Mouse (Mus musculus): ENCODE results near the gene 0610009B22Rik. TPM values are rescaled to one million over a fixed set of nuclear protein-coding genes. Genes with fewer than 3 reads are reported as not detected.

The 0610009B22Rik gene
- total RNA-seq, 2 experiments from 2014 or later, result 29.1 to 31.9 TPM

DNA sequence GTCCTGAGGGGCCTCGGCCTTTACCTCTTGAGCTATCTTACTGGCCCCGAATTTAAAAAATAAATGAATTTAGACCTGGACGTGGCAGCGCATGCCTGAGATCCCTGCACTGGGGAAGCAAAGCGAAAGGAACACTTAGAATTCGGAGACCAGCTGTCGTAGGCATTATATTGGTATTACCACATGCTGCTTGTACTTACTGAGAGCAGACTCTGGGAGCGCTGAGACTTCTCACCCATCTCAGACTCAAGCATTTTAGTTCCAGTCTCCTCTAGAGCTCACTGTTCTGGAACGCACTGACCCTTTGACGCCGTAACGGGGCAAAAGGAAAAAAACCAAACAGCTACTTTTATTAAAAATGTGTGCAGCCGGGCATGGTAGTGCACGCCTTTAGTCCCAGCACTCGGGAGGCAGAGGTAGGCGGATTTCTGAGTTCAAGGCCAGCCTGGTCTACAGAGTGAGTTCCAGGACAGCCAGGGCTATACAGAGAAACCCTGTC, 26.8 kb downstream of the 0610009B22Rik start:
- no peak for DNase-seq (ENCODE audit: low spot score in 2 of 2)

- no peak for DNase-seq (ENCODE audit: low spot score in 2 of 2)
Measured at GRCm38 (mm10) chr11:51658705-51659104, 30.0 kb downstream of the 0610009B22Rik start.

DNA sequence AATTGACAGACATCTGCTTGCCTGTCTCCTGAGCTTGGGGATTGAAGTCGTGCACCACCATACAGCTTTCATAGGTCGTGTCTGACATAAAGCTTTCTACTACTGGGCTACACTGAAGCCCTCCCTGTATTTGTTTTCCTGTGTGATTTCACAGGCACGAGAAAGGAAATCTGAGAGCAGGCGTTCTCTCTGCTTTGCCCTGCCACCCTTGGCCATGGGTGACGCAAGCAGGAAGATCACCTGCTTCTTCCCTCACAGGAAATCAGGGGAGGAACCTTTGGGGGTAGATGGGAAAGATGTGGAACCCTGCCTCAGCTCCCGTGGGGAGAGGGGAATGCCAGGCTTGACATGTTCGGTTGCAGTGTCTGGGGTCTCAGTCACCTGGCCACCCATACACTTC, 30.4 kb downstream of the 0610009B22Rik start:
- DNase-seq (ENCODE audit: low spot score in 2 of 2), result no peak

DNA sequence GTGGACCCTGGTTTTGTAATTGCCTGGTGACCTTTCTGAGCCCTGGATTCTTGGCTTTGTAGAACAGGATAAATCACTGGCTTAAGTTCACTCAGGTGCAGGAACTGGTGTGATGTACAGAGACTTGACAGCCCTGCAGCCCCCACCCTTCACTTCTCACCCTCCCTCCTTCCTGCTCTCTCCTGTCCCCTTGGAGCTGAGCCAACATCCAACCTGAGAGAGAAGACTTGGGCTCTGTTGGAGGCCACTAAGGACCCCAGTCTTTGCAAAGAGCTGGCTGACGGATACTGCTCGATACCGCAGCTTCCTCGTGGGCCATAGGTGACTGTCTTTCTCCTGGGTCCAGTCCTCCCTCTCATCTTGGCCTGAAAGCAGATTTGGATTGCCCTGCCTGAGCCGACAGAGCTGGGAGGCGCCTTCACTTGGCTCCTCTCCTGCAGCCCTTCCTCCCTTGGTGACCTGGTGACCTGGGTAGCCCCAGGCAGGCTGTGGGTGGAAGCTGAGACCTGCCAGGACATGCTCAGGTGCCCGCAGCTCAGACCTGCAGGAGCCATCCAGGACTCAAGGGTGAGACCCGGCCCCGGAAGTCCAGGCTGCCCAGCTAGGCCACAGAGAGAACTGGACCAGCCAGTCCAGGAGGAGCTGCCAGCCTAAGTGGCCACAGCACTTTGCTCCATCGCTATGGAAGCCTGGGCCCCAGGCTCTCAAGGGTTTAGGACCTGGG, 31.7 kb downstream of the 0610009B22Rik start:
- DNase-seq (ENCODE audit: low spot score in 2 of 2), result no peak

GRCm38 (mm10) chr11:51654891-51655290, 33.8 kb downstream of the 0610009B22Rik start:
- no peak for DNase-seq (ENCODE audit: low spot score in 2 of 2)

DNA sequence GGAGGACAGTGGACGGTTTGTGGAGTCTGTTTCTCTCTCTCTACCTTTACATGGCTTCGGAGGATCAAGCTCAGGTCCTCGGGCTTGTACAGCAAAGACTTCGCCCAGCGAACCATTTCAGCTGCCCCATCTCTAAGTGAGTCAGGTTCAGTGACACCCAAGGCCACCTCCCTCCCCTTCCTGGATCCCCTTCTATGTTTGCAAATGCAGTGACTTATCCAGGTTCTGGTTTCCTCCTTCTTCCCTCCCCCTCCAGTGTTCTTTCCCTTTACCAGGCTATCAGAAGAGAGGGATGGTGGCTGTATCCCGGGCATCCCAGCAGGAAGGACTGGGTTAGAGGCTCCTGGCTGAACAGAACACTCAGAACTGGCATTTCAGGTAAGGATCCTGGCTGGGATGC, 34.9 kb downstream of the 0610009B22Rik start:
- DNase-seq (ENCODE audit: low spot score in 2 of 2), result no peak

- no peak for DNase-seq (ENCODE audit: low spot score in 2 of 2)
Measured at GRCm38 (mm10) chr11:51652889-51653418, 35.7 kb downstream of the 0610009B22Rik start.

GRCm38 (mm10) chr11:51650691-51651515, 37.8 kb downstream of the 0610009B22Rik start, which contains the start of the genes N4bp3 and D930048N14Rik:
Gene N4bp3, minus strand, starts transcription at chr11:51650842.
Gene D930048N14Rik, plus strand, starts transcription at chr11:51650954.
- DNase-seq (ENCODE audit: low spot score in 2 of 2), result peak in 1 of 2 experiments; percentile 43

GRCm38 (mm10) chr11:51650261-51650660, 38.4 kb downstream of the 0610009B22Rik start:
- peak in 1 of 2 experiments; percentile 15 for DNase-seq (ENCODE audit: low spot score in 2 of 2)

DNA sequence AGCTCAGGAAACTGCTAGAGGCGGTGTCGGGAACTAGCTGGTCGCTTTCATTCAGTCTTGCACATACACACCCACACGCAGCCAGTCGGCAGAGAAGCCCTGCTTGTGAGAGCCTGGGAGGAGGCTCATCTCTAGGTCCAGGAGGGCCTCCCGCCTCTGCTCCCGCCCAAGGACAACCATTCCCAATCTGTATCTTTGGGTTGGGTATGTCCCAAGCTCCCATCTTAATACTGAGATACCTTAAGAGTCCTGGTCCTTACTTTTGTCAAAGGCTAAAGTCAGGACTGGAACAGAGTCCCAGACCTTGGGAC, 38.8 kb downstream of the 0610009B22Rik start:
- DNase-seq (ENCODE audit: low spot score in 2 of 2), result no peak

GRCm38 (mm10) chr11:51649111-51649888, 39.4 kb downstream of the 0610009B22Rik start:
- DNase-seq (ENCODE audit: low spot score in 2 of 2), result no peak

GRCm38 (mm10) chr11:51648566-51648965, 40.1 kb downstream of the 0610009B22Rik start:
- no peak for DNase-seq (ENCODE audit: low spot score in 2 of 2)

DNA sequence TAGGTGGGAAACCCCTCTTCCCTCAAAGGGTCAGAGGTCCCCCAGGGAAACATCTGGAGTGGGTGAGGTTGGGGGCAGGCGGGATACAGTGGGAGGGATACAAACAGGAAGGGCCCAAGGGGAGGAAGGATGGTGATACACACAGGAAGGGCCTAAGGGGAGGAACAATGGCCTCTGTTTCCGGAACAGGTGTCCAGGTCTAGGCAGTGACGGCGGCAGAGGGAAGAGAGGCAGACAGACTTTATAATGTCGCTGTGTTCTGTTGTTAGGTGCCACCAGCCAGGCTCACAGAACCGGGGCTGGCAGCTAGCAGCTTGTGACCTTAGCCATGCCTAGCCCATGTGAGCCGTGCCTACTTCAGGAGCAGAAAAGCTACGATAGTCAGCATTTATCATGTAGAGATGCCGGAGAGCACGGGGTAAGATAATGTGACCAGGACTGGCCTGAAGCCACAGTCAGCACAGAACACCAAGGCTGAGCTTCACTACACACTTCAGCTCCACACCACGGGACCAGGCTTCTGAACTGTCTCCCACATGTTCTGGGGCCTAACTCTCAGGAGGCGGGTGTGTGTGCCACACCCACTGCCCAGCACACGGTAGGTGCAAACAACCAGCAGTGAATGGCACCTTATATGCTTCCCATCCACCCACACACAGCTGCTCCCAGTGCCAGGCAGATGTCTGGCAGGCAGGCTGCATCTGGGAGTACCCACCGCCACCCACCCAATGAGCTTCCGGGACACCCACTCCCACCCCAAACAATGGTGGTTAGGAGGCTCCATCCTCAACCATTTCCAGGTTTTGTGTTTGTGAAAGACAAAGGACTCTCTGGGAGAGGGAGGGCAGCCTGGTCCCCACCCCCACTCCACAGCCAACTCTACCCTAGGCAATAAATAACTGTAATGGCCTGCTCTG, 41.7 kb downstream of the 0610009B22Rik start:
- DNase-seq (ENCODE audit: low spot score in 2 of 2), result peak in 1 of 2 experiments; percentile 19

GRCm38 (mm10) chr11:51646245-51646644, 42.4 kb downstream of the 0610009B22Rik start:
- DNase-seq (ENCODE audit: low spot score in 2 of 2), result peak in 1 of 2 experiments; percentile 17

DNA sequence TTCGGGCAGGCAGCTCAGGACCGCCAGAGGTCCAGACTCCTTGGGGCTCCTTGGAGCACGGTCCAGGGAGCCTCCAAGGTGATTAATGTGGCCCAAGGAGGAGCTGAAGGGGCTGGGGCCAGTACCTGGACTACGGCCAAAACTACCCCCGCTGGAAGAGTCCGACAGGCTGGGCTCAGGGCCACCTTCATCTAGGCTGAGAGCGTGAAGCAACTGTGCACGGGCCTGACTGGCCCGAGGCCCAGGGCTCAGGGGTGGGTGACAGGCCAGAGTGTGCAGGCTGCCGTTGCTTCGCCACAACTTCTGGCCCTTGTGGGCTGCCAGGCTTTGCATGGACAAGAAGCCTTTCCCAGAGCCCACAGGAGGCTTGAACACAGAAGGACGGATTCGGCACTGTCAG, 43.4 kb downstream of the 0610009B22Rik start:
- peak in 1 of 2 experiments; percentile 23 for DNase-seq (ENCODE audit: low spot score in 2 of 2)

- DNase-seq (ENCODE audit: low spot score in 2 of 2), result no peak
Measured at GRCm38 (mm10) chr11:51644217-51644616, 44.5 kb downstream of the 0610009B22Rik start.

- peak in 1 of 2 experiments; percentile 34 for DNase-seq (ENCODE audit: low spot score in 2 of 2)
Measured at GRCm38 (mm10) chr11:51643761-51644160, 44.9 kb downstream of the 0610009B22Rik start.

DNA sequence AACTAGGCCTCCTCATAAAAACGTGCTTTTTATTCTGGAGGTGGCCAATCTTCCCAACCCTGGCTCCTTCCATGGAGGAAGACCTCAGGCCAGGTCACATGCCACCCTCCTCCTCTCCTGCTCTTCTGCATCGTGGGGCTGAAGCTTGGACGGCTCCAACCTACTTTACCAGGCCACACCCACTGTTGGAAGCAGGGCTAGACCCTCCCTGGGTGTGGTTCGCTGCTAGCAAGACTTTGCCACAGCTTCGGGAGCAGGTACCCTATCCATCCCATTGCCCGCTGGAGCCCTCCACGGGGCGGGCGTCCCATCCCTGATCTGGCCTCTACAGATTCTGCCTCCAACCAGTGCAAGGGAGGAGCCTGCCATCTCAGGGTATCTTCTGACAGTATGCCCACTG, 45.5 kb downstream of the 0610009B22Rik start:
- no peak for DNase-seq (ENCODE audit: low spot score in 2 of 2)

DNA sequence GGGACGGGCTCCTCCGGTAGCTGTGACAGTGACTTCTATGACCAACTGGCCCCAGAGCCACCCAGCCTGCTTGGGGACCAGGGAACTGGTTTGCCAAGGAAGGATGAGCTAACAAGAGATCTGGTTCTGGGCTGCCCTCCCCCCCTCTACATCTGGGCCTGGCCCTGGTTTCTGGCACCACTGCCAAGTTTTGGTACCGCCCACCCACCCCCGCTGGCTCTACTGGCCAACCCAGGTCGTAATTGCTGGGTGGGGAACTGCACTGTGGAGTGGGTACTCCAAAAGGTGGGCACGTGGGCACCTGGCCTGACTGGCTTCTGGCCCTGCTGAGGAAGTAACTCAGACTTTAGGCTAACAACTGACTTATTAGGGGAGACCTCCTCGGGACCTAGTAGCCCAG, 47.9 kb downstream of the 0610009B22Rik start:
- DNase-seq (ENCODE audit: low spot score in 2 of 2), result no peak

DNA sequence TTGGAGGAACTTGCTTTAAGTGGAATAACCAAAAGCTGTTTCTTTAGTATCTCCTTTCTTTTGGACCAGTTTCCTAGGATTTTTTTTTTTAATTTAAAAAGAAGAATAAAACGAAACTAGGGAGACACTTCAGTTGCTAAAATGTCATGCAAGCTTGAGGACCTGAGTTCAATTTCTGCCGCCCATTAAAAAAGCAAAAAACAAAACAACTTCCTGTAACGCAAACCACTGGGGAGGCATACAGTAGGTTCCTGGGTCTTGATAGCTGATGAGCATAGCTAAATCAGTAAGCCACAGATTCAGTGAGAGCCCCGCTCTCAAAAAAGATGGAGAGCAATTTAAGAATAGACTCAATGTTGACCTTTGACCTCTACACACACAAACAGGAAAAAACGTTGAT, 50.2 kb downstream of the 0610009B22Rik start:
- DNase-seq (ENCODE audit: low spot score in 2 of 2), result no peak

All from layer of hippocampus, postnatal 10 days (tissue).